Mouse (Mus musculus) stomach, embryonic 16.5 days (tissue): ENCODE data around the gene Yjefn3. TPM values are rescaled to one million over a fixed set of nuclear protein-coding genes. Genes with fewer than 3 reads are reported as not detected.

Source experiments
- ATAC-seq: fragments of 200-750 bp; cut with Nextera tagmentation; 2 replicates; pipeline ENCODE4 v1.8.0; 2017; ENCODE audit warnings: moderate number of reproducible peaks, moderate TSS enrichment; ENCODE audit not compliant: insufficient read depth, low FRiP score
- H3K27ac ChIP-seq: fragments of 300-500 bp; sonication (generic); 2 replicates; pipeline ENCODE4 v1.5.1; 2014; ENCODE audit warnings: low read length
- H3K27me3 ChIP-seq: fragments of 300-500 bp; sonication (generic); 2 replicates; pipeline ENCODE4 v1.6.1; 2014; ENCODE audit warnings: low read length, control low read depth, mixed read lengths; ENCODE audit not compliant: control insufficient read depth, insufficient read depth
- H3K36me3 ChIP-seq: fragments of 300-500 bp; sonication (generic); 2 replicates; pipeline ENCODE4 v1.6.1; 2014; ENCODE audit warnings: low read length; ENCODE audit not compliant: control insufficient read depth, insufficient read depth
- H3K4me1 ChIP-seq: fragments of 300-500 bp; sonication (generic); 2 replicates; pipeline ENCODE4 v1.6.1; 2014; ENCODE audit warnings: low read length, control low read depth, mixed read lengths; ENCODE audit not compliant: control insufficient read depth, insufficient read depth
- H3K4me2 ChIP-seq: fragments of 300-500 bp; sonication (generic); 2 replicates; pipeline ENCODE4 v1.6.1; 2014; ENCODE audit warnings: low read depth, low read length, mixed read lengths
- H3K4me3 ChIP-seq: fragments of 300-500 bp; sonication (generic); replicated peaks from 2 replicates; pipeline ENCODE4 v1.5.1; 2014; ENCODE audit warnings: mild to moderate bottlenecking, low read length
- H3K9ac ChIP-seq: fragments of 300-500 bp; sonication (generic); 2 replicates; pipeline ENCODE4 v1.6.1; 2014; ENCODE audit warnings: low read length
- H3K9me3 ChIP-seq: fragments of 300-500 bp; sonication (generic); replicated peaks from 2 replicates; pipeline ENCODE4 v1.6.1; 2016; ENCODE audit warnings: low read length, control low read depth; ENCODE audit not compliant: control insufficient read depth
- WGBS: fragments of 180-500 bp; shearing (Covaris S2); extraction: QIAGEN DNeasy Blood & Tissue Kit; methylation state at CpG from one replicate; pipeline ENCODE4 v1.1.7; 2014; 5-methylcytosine and 5-hydroxymethylcytosine counted together
- polyA plus RNA-seq: library from polyadenylated mRNA; unstranded; fragments of >200 nt; fragmentation: Nextera tagmentation; extraction: Ambion mirVana; gene quantifications from 2 replicates; pipeline ENCODE4 v1.2.1, GENCODE M21; 2015

Gene Yjefn3
- polyA plus RNA-seq, 1 experiment from 2014 or later: 3.2 TPM

- ATAC-seq: no peak
Observed at GRCm38 (mm10) chr8:69877396-69877795, 25.1 kb downstream of the Yjefn3 start.

GRCm38 (mm10) chr8:69876967-69877366, 25.5 kb downstream of the Yjefn3 start:
- no peak for ATAC-seq
- H3K27me3 ChIP-seq: peaks cover 30% of the 10 kb centered on the region
- H3K9ac ChIP-seq: no peak overlapping the region
- WGBS: 74% methylated on average over 10 of the region's 10 CpGs
- H3K9me3 ChIP-seq: no peaks in the 10 kb centered on the region
- H3K4me1 ChIP-seq: peaks cover 4% of the 10 kb centered on the region; the same call in 1 of the 2 replicates
- H3K27ac ChIP-seq: no peak overlapping the region
- H3K4me3 ChIP-seq: no peak overlapping the region
- H3K36me3 ChIP-seq: no peaks in the 10 kb centered on the region
- H3K4me2 ChIP-seq: no peak overlapping the region

More at GRCm38 (mm10) chr8:69877396-69877795, 25.1 kb downstream of the Yjefn3 start:
- 90% methylated on average over 4 of the region's 4 CpGs for whole genome bisulfite sequencing
- Histone ChIP-seq H3K4me3 (no peak overlapping the region), H3K9ac (no peak overlapping the region), H3K9me3 (no peaks in the 10 kb centered on the region), H3K36me3 (no peaks in the 10 kb centered on the region), H3K4me2 (no peak overlapping the region), H3K27ac (no peak overlapping the region), H3K4me1 (peaks cover 5% of the 10 kb centered on the region; the same call in 1 of the 2 replicates), H3K27me3 (peaks cover 34% of the 10 kb centered on the region)

- ATAC-seq: no peak
- H3K9ac ChIP-seq: no peak overlapping the region
- H3K4me3 ChIP-seq: no peak overlapping the region
- no peaks in the 10 kb centered on the region for H3K36me3 ChIP-seq
- no peaks in the 10 kb centered on the region for H3K9me3 ChIP-seq
- 44% methylated on average over 10 of the region's 10 CpGs for WGBS
- no peaks in the 10 kb centered on the region for H3K4me1 ChIP-seq
- peaks cover 21% of the 10 kb centered on the region for H3K27me3 ChIP-seq
- no peak overlapping the region for H3K4me2 ChIP-seq
- H3K27ac ChIP-seq: no peak overlapping the region
Observed at GRCm38 (mm10) chr8:69876097-69876496, 26.4 kb downstream of the Yjefn3 start.

GRCm38 (mm10) chr8:69874654-69875053, 27.9 kb downstream of the Yjefn3 start:
- Histone ChIP-seq H3K27me3 (peaks cover 7% of the 10 kb centered on the region), H3K4me1 (no peaks in the 10 kb centered on the region), H3K4me3 (no peak overlapping the region), H3K4me2 (no peak overlapping the region), H3K27ac (no peak overlapping the region), H3K36me3 (no peaks in the 10 kb centered on the region), H3K9me3 (no peaks in the 10 kb centered on the region), H3K9ac (no peak overlapping the region)
- 75% methylated on average over 13 of the region's 13 CpGs for WGBS
- no peak for ATAC-seq

GRCm38 (mm10) chr8:69874155-69874554, 28.4 kb downstream of the Yjefn3 start:
- H3K36me3 ChIP-seq: no peaks in the 10 kb centered on the region
- no peak overlapping the region for H3K9ac ChIP-seq
- no peak for ATAC-seq
- WGBS: 10% methylated on average over 9 of the region's 9 CpGs
- H3K9me3 ChIP-seq: no peaks in the 10 kb centered on the region
- H3K4me3 ChIP-seq: no peak overlapping the region
- no peaks in the 10 kb centered on the region for H3K4me1 ChIP-seq
- no peak overlapping the region for H3K4me2 ChIP-seq
- H3K27me3 ChIP-seq: peaks cover 2% of the 10 kb centered on the region; the same call in 1 of the 2 replicates
- H3K27ac ChIP-seq: no peak overlapping the region

GRCm38 (mm10) chr8:69870907-69871306, 31.6 kb downstream of the Yjefn3 start:
- Histone ChIP-seq H3K27me3 (no peaks in the 10 kb centered on the region), H3K4me2 (no peak overlapping the region), H3K36me3 (no peaks in the 10 kb centered on the region), H3K9me3 (no peaks in the 10 kb centered on the region), H3K9ac (no peak overlapping the region), H3K27ac (no peak overlapping the region), H3K4me1 (no peaks in the 10 kb centered on the region), H3K4me3 (no peak overlapping the region)
- 87% methylated on average over 6 of the region's 6 CpGs for WGBS
- no peak for ATAC-seq

- no peaks in the 10 kb centered on the region for H3K36me3 ChIP-seq
- no peaks in the 10 kb centered on the region for H3K9me3 ChIP-seq
- H3K27me3 ChIP-seq: no peaks in the 10 kb centered on the region
- H3K4me2 ChIP-seq: no peak overlapping the region
- no peak for ATAC-seq
- no peak overlapping the region for H3K27ac ChIP-seq
- H3K9ac ChIP-seq: no peak overlapping the region
- no peaks in the 10 kb centered on the region for H3K4me1 ChIP-seq
- no peak overlapping the region for H3K4me3 ChIP-seq
- 82% methylated on average over 11 of the region's 11 CpGs for WGBS
Observed at GRCm38 (mm10) chr8:69870003-69870765, 32.3 kb downstream of the Yjefn3 start.

GRCm38 (mm10) chr8:69867696-69868326, 34.7 kb downstream of the Yjefn3 start:
- Histone ChIP-seq H3K9me3 (no peaks in the 10 kb centered on the region), H3K4me1 (no peaks in the 10 kb centered on the region), H3K27me3 (no peaks in the 10 kb centered on the region), H3K9ac (no peak overlapping the region), H3K36me3 (no peaks in the 10 kb centered on the region), H3K4me2 (no peak overlapping the region), H3K4me3 (no peak overlapping the region), H3K27ac (no peak overlapping the region)
- ATAC-seq: no peak
- WGBS: 66% methylated on average over 5 of the region's 5 CpGs

GRCm38 (mm10) chr8:69864180-69864579, 38.3 kb downstream of the Yjefn3 start:
- Histone ChIP-seq H3K4me1 (no peaks in the 10 kb centered on the region), H3K9ac (no peak overlapping the region), H3K9me3 (no peaks in the 10 kb centered on the region), H3K27ac (no peak overlapping the region), H3K36me3 (no peaks in the 10 kb centered on the region), H3K27me3 (no peaks in the 10 kb centered on the region), H3K4me3 (no peak overlapping the region), H3K4me2 (no peak overlapping the region)
- WGBS: 73% methylated on average over 5 of the region's 5 CpGs
- no peak for ATAC-seq
